Mouse (Mus musculus): Measurements from ENCODE around the gene Dst.

Dst gene

DNA sequence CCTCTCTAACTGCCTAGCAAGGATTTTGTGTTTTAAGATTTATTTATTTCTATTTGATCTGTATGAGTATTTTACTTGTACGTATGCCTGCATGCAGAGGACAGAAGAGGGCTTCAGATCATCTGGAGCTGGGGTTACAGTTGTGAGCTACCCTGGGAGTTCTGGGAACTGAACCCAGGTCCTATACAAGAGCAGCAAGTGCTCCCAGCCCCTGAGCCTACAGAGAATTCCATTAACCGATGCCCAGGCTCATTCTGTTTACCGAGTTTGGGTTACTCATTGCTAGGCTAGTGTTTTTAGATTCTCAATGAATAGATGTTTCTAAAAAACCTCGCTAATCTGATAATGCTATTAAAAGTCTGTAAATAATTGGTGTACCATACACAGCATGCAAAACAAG is 67.3 kb downstream of the Dst start:
- intact Hi-C loops (cut with DNase I): no loop called here

DNA sequence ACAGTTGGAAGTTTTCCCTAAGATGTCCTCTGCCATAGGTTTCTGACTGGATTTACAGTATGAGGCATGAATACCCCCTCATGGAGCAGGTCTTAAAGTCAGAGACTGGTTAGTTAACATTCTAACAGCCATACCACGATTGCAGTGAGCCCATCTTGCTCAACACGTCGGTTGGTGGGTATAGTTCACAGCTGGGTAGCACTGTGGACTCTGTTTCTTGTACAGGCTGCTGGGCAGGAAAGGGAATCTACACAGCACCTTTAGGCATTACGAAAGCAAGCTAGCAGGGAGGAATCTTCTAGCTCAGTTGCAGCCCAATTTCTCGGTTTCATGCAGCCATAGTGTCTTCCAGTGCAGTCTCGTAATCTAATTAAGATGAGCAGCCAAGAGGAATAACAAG is 69.8 kb downstream of the Dst start:
- intact Hi-C loops (cut with DNase I): no loop called here

DNA sequence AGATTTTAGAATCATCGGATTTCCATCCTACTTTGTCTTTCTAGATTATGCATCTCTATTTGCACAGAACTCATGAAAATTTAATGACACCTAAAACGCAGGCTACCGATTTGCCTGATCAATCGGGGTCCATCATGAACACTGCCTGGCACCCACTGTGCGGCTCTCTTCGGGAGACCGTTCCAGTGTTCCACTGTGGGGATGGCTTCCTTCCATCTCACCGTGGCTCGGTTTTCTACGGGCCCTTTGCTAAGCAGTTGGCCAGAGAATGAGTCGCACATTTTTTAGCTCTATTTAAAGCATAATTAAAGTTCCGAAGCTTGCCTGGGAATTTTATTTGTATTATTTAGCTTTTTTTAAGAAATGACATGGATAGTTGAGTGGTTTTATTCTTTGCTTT is 72.4 kb downstream of the Dst start:
- intact Hi-C loops (cut with DNase I): no loop called here

DNA sequence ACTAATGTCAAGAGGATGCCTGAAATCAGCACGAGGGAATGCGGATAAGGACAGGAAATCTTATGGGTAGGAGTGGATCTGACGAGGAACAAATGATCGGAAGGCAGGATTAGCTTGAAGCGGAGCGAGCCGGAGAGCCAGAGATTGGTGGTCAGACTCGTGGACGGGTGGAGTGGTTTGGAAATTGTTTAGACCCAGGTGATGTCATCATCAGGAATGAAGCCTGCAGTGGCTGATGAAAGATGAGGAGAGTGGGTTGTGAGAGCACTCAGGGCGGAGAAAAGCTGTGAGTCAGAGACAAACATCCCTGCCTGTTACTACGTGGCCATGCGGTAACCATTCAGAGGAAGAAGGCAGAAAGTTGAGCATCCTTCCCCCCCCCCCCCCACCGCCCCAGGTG is 81.6 kb downstream of the Dst start:
- intact Hi-C loops (cut with DNase I): no loop called here

DNA sequence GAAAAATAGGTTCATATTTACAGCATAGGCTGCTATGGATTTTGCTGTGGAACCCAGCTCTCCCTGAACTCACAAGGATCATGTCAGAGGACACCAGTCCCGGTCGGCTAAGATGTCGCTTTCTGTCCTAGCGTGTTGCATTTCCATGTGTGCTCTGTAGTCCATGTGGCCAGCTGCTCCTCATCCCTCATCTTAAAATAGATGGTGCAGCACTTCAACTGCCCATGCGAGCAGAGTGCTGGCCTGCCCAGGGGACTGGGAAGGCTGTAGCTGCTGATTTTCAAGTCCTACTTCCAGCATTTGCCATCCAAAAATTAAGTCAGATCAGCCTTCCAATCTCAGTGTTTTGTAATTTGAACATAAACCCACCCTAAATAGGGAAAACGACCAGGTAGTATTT is 83.0 kb downstream of the Dst start:
- intact Hi-C loops (cut with DNase I): no loop called here

DNA sequence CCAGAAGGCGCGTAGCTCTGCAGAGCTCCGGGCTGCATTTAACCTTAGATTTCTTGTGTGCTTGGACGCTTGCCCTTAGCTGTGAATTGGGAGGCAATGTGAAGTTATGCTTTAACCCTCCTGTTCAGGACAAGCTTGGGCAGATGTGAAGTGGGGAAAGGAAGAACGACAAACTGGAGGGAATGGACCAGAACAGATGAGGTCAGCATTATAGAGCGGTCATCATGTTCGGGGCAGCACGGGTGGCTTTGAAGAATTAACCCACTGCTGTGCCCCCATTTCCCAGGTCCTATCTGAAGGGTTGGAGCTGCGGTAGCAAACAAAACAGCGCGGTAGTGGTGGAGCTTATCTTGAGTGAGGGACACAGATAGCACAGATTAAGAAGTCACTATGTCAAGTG is 84.8 kb downstream of the Dst start:
- intact Hi-C loops (cut with DNase I): no loop called here

DNA sequence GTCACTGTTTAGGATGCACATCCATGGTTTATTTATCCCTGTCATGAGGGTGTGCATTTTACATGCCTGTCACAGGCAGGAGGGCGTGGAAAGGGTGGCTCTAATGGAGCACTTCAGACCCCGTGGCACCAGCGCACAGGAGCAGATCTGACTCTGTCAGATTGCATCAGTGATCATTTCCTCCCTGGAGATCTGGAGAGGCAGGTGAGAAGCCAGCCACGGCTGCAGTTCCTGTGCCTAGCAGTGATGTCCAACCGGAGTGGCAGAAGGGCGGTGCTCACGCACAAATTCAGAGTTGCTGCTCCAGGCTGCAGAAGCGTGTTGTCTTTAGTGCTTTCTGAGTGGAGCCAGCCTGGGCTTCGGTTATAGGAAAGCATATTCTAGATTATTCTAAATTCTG is 86.2 kb downstream of the Dst start:
- intact Hi-C loops (cut with DNase I): no loop called here

DNA sequence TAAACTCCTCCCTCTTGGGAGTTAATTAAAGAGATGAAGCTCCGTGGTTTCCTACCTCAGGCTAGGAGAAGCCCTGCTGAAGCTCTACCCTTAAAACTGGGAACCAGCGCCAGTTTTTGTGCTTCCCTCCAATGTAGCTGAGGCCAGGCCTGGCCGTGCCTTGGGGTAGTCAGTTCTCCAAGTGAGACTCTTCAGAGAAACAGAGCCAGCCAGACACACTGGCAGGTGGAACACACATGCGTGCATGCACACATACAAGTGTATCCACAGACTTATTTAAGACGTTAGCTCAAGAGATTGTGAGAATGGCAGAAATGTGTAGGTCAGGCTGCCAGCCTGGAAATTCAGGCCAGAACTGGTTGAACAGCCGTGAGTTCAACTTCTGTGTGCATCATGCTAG is 87.4 kb downstream of the Dst start:
- intact Hi-C loops (cut with DNase I): no loop called here

DNA sequence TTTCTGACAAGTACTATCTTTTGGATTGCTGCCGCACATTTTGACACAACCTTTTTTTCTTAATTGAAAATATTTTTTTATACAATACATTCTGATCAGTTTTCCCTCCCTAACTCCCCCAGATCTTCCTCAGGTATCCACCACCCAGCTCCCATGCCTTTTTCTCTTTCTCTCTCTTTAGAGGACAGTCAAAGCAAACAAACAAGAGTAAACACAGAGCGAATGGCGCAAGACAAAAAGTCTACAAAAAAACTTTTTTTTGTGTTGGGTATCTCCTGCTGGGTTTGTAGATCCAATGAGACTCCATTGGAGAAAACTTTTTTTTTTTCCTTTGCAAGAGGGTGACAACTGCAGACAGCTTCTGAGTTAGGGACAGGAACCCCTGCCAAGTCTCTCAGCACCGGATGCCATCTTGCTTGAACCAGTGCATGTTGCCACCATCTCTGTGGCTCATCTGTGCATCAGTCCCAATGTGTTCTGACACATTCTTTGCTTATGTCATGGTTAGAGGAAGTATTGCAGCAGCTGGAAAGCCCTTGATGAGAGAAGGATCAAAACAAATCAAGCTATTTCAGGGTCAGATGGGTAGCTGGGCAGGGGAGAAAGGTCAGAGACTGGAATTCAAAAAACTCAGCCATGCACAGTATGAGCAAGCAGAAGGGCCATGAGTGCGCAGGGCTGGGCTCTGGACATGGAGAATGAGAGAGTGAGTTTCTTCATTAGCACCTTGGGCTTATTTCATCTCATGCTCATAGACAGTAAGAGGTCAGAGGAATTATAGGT is 88.3 kb downstream of the Dst start:
- intact Hi-C loops (cut with DNase I): no loop called here

DNA sequence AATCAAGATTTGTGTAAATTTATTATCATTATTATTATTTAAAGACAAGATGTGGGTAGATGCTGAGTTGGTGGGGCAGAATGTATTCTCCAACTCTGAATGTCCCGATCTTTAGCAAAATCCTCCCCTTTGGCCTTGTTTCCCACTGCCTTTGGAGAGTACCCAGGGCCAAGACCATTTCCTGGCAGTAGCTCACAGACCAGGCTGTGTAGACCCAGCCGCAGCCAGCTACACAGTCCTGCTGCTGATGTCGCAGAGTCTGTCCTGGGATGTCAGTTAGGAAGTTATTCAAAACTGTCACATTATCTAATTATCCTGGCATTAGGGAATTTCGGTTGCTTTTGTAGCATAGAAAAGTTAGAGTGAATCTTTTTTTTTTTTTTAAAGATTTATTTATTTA is 94.3 kb downstream of the Dst start:
- intact Hi-C loops (cut with DNase I): no loop called here

DNA sequence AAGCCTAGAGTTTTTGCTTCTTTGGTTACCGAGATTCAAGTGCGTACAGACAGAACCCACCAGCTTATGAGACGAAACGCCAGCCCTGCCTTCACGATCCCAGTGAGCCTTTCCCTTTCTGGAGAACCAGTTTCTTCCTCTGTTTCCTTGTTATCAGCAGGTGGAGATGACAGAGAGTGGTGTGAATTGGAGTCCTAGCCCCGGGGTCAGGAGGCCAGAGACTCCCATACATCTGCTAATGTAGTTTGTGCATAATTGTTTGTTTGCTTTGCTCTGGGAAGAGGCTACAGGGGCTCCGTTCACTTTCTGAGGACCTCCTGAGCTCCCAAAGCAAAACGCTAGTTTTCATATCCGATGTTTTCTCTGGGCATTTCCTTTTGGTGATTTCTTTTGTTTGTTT is 94.9 kb downstream of the Dst start:
- intact Hi-C loops (cut with DNase I): no loop called here

DNA sequence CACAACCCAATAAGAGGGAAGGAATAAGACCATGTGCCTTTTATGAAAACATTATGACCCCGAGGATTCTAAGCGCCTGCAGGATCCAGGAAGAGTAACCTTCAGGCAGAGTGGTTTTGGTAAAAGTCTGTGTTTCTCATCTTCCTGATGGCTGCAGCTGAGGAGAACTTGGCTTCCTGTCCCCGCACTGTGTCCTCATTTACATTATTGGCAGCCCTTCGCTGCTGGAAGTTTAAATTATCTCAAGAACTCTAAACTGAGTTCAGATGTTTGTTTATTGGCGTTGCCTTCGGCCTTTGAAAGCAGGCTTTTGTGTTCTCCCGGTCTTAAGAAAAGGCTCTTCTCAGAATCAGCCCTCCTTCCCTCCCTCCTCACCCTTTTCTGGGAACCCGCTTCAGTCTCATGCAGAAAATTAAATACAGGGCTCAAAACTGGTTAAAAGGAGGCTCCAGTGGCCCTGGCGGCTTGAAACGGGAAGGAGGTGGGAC is 97.3 kb downstream of the Dst start:
- intact Hi-C loops (cut with DNase I): loop anchor here (2.0 to 5.0 kb wide), 3 partner anchors 37 to 160 kb away; no protein-coding TSS in a partner anchor

DNA sequence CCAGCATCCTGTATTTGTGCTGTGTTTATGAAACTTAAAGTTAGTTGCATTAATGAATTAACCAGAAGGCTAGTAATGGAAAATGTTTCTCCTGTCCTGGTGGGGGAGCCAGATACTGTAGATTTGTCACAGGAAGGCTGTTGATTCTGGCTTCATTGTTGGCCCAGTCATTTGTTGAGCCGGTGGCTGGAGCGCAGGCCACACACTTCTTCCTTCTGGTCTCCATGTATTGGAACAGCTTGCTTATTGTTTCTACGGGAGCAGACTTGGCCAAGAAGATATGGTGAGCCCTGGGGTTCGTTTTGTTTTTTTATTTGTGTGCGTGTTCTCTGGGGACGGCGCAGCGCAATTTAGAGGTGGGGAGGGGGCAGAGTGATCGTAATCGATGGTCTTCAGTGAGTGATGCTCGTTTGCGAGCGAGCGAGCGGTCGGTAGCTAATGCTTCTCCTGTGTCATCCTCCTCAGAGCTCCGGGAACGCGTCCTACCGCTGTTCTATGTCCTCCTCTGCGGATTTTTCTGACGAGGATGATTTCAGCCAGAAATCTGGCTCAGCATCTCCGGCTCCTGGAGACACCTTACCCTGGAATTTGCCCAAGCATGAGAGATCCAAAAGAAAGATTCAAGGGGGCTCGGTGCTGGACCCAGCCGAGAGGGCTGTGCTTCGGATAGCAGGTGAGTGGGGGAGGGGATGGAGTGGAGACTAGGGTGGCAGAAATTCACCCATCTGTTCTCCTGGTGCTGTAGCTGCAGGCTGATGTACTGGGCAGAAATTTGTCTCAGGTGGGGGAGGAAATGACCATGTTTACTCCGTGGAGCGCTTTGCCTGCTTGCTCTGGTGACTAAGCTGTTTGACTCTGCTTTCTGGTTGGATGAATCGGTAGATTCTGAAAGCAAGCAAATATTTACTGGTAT is 98.0 kb downstream of the Dst start:
- intact Hi-C loops (cut with DNase I): loop anchor here (2.0 to 5.0 kb wide), 3 partner anchors 36 to 159 kb away; no protein-coding TSS in a partner anchor

DNA sequence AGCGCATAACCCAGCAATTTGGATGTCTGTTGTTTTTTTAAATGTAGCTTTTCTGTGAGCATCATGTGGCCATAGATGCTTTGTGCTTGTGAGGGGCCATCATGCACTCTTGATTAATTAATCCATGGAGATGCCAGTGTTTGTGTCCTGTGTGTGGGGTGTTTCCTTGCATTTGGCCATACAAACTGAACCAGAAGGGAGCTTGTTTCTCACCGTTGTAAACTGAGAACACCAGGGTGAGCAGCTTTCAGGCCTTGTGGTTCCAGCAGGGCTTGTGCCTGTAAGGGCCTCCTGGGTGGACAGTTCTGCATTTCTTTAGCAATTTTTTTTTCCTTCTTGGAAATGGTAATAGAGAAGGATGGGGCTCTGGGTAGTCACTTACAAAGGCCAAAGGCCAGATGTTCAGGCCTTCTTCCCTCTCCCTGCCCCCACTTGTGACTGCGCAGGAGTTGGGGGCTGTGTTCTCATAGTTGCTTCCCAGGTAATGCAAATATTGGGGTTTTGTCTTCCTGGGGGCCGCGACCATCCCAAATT is 98.9 kb downstream of the Dst start:
- intact Hi-C loops (cut with DNase I): loop anchor here (5.0 kb wide), 2 partner anchors 35 to 55 kb away; no protein-coding TSS in a partner anchor

DNA sequence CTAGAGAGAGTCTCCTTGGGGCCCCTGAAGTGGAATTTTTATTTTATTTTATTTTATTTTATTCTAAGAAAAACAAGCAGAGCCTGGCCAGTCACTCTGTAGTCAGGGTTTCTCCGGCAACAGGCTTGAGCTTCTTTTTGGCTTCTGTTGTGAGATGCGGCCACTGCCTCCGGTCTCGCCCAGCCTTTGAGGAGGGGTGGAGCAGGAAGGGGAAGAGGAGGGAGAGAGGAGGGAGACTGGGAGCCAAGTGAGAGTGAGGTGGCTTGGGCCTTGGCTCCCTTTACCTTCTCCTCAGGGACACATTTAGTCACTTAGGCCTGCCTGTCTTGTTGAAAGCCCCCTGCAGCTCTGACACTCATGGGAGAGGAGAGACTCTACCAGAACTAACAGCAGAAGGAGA is 99.4 kb downstream of the Dst start:
- intact Hi-C loops (cut with DNase I): loop anchor here (5.0 kb wide), 2 partner anchors 35 to 55 kb away; no protein-coding TSS in a partner anchor

DNA sequence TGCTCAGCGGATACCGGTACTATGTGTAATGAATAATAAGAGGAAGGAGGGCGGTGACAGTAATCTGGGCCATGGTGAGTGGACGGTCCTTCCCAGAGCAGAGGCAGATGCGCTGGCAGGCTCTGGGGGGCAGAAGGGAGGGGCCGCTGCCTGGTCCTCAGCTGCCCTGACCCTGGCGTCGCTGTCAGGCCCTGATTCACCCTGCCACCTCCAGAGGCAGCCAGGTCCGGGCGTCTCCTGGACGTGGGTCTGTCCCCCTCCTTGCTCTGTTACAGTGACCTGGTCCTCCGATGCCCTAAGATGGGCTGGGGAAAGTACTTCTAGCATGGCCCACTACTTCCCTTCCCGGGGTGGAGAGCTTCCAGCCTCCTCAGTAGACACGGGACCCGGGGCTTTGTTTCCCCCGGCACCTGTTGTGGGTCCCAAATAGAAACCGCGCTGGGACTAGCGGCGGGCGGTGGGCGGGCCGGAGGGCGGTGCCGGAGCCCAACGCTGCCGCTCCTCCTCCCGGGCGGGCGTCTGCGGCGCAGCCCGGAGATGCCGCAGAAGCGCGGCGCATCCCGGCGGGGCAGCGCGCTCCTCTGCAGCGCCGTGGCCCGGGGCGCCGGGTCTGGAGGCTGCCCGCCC is 103.1 kb downstream of the Dst start:
- intact Hi-C loops (cut with DNase I): no loop called here

DNA sequence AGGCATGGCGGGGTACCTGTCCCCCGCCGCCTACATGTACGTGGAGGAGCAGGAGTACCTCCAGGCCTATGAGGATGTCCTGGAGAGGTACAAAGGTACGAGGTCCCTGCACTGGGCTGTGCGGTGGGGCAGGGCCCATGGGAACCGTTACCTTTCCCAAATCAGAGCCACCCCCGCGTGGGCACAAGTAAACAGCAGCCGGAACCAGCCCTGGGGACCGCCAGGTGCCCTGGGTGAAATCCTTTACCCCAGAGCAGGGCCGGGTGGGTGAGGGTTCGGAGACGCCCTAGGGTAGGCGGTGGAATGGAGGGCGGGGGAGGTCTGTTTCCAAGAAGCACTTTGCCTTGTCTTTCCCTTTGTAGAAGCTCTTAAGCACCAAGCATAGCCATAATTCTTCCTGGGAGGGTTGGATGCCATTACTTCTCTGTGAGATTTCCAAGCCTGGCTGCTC is 103.8 kb downstream of the Dst start:
- intact Hi-C loops (cut with DNase I): no loop called here

DNA sequence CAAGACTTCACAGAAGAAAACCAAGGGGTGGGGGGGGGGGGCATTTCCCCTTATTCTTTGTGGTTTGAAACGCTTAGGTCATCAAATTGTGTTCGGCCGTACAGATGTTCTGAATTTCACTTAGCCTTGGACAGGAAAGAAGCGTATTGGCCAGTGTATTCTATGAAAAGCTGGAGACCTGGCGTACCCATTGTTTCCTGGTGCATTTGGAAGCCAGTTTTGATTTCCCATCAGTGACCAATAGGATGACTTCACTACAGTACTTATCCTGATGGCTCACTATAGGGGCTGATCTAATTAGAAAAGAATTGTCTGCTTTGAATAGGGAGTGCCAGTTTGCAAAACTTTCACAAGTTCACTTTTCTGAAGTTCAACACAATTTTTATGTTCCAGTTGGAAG is 105.5 kb downstream of the Dst start:
- intact Hi-C loops (cut with DNase I): no loop called here

DNA sequence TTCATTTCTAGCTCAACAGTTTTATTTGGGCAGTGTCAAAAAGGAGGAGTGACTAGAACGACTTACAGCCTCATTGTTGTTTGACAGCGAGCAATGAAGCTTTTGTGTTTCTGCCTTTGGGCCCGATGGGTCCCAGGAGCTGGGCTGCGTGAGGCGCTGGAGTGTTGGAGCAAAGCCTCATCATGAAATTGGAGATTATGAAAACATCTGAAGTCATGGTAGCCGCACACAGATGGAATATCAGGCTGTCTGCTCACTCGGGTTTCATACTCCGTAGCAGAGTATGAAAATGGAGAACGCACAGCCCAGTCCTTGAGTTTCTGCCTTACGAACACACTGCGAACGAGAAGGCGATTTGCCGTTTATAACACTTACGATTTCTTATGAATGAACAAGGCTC is 108.8 kb downstream of the Dst start:
- intact Hi-C loops (cut with DNase I): no loop called here

DNA sequence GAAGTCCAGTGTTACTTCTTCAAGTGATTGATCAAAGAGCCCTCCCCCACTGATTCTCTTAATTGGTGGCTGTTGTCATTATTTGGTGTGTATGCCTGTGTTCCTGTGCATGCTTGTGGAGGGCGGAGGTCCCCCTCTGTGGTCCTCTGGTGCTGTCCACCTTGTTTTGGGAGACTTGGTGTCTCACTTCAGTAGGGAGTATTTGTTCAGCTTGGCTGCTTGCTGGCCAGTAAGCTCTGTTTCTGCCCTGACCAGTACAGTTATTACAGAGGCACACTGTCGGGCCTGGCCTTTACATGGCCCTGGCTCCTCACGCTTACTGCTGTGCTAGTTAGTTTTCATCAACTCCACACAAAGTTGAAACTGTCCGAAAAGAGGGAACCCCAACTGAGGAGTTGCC is 109.3 kb downstream of the Dst start:
- intact Hi-C loops (cut with DNase I): no loop called here

DNA sequence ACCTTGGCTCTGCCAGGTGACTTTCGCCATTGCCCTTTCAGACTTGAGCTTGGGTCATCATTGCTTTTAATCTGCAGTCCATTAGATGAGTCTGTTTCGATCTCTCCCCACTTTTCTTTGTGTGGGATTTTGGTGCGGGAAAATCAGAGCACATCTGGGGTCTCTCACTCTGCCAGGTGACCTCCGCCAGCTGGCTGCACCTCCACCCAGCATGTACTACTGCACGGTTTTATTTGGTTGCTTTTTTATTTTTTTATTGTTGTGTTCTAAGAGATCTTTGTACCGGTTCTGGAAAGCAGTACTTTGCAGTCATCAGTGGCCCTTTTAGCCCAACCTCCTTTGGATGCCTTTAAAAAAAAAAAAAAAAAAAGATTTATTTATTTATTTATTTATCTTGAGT is 112.6 kb downstream of the Dst start:
- intact Hi-C loops (cut with DNase I): no loop called here

Data from adrenal gland (tissue).